32 mouse cellular contexts compared by ENCODE assay signal in genomic region chr13:104084600-104084999, GRCm38 (mm10).
"Had no signal": no experiment of that assay in that cellular context is flagged by ENCODE, and none has a peak within 500 bp of the region (broad histone marks: within the 10 kb centered on the region; RNA-seq: fewer than 3 reads in every experiment).

No protein-coding gene starts in this region.

- H3K27ac ChIP-seq: limb, embryonic 10.5 days; limb, embryonic 12.5 days; limb, embryonic 13.5 days; limb, embryonic 15.5 days; liver, embryonic 12.5 days; liver, embryonic 13.5 days; liver, embryonic 14.5 days; liver, embryonic 15.5 days; lung, embryonic 15.5 days; macrophage; midbrain, embryonic 10.5 days; midbrain, embryonic 12.5 days; midbrain, embryonic 13.5 days; midbrain, embryonic 15.5 days; neural tube, embryonic 12.5 days had no signal

- H3K9ac ChIP-seq: limb, embryonic 12.5 days; limb, embryonic 13.5 days; limb, embryonic 15.5 days; liver, embryonic 12.5 days; liver, embryonic 13.5 days; liver, embryonic 14.5 days; liver, embryonic 15.5 days; liver, postnatal 0 days; lung, embryonic 14.5 days; lung, embryonic 15.5 days; midbrain, embryonic 12.5 days; midbrain, embryonic 13.5 days; midbrain, embryonic 15.5 days; neural tube, embryonic 12.5 days had no signal

- DNase-seq: left cerebral cortex, postnatal 4 days; liver; liver, embryonic 13.5 days; liver, postnatal 0 days; lung, adult 18-20 months; lung, adult 2 months; lung, embryonic 14.5 days; lung, postnatal 10 days; lung, postnatal 14 days; lung, postnatal 36 days; lung, postnatal 4 days; midbrain, embryonic 14.5 days had no signal

- H3K27me3 ChIP-seq: limb, embryonic 12.5 days; limb, embryonic 13.5 days; limb, embryonic 15.5 days; liver, embryonic 12.5 days; liver, embryonic 13.5 days; liver, embryonic 15.5 days; lung, embryonic 15.5 days; megakaryocyte, embryonic 14.5 days; midbrain, embryonic 12.5 days; midbrain, embryonic 13.5 days; midbrain, embryonic 15.5 days; neural tube, embryonic 12.5 days had no signal

- H3K4me2 ChIP-seq: limb, embryonic 12.5 days; limb, embryonic 13.5 days; limb, embryonic 15.5 days; liver, embryonic 11.5 days; liver, embryonic 12.5 days; liver, embryonic 13.5 days; liver, embryonic 15.5 days; lung, embryonic 14.5 days; lung, embryonic 15.5 days; midbrain, embryonic 11.5 days; midbrain, embryonic 12.5 days; midbrain, embryonic 13.5 days; midbrain, embryonic 15.5 days; neural tube, embryonic 12.5 days had no signal

- H3K4me3 ChIP-seq: limb, embryonic 10.5 days; limb, embryonic 12.5 days; limb, embryonic 13.5 days; limb, embryonic 15.5 days; liver, embryonic 12.5 days; liver, embryonic 13.5 days; liver, embryonic 15.5 days; lung, embryonic 15.5 days; megakaryocyte, embryonic 14.5 days; midbrain, embryonic 10.5 days; midbrain, embryonic 12.5 days; midbrain, embryonic 13.5 days; midbrain, embryonic 15.5 days; myocyte; neural tube, embryonic 12.5 days had no signal

- H3K9me3 ChIP-seq: limb, embryonic 10.5 days; limb, embryonic 12.5 days; limb, embryonic 13.5 days; limb, embryonic 15.5 days; liver, embryonic 12.5 days; liver, embryonic 13.5 days; liver, embryonic 15.5 days; lung, embryonic 15.5 days; megakaryocyte, embryonic 14.5 days; midbrain, embryonic 10.5 days; midbrain, embryonic 12.5 days; midbrain, embryonic 13.5 days; midbrain, embryonic 15.5 days; neural tube, embryonic 12.5 days had no signal

- H3K4me1 ChIP-seq: limb, embryonic 10.5 days; limb, embryonic 13.5 days; limb, embryonic 15.5 days; liver, embryonic 13.5 days; liver, embryonic 15.5 days; lung, embryonic 15.5 days; midbrain, embryonic 10.5 days; midbrain, embryonic 12.5 days; midbrain, embryonic 13.5 days; midbrain, embryonic 15.5 days; neural tube, embryonic 12.5 days had no signal

- ATAC-seq: liver, embryonic 12.5 days; liver, postnatal 0 days; lung, postnatal 0 days; midbrain, embryonic 13.5 days; midbrain, embryonic 15.5 days; midbrain, embryonic 16.5 days had no signal

- H3K36me3 ChIP-seq: limb, embryonic 10.5 days; limb, embryonic 12.5 days; limb, embryonic 13.5 days; limb, embryonic 15.5 days; liver, embryonic 12.5 days; liver, embryonic 13.5 days; liver, embryonic 15.5 days; lung, embryonic 15.5 days; midbrain, embryonic 10.5 days; midbrain, embryonic 12.5 days; midbrain, embryonic 13.5 days; midbrain, embryonic 15.5 days; neural tube, embryonic 12.5 days had no signal
